Mouse (Mus musculus) layer of hippocampus, postnatal 10 days (tissue): Measurements from ENCODE around the gene Traf3ip2. TPM values are rescaled to one million over a fixed set of nuclear protein-coding genes. Genes with fewer than 3 reads are reported as not detected.

Experiments
- DNase-seq, 2 experiments: peaks; one replicate each; pipeline ENCODE4 v3.0.0; 2021; ENCODE audit warnings: low spot score in 2 of 2
- long read RNA-seq: library from polyadenylated mRNA; stranded (forward); transcript quantifications from one replicate; pipeline ENCODE4 v2.0.0, GENCODE M21; 2023
- total RNA-seq, 2 experiments: library from RNA; stranded (reverse); gene quantifications; 2 replicates each; pipeline ENCODE4 v1.2.3; 2021

Traf3ip2 gene
- total RNA-seq, result 1 to 10 TPM; 1.9 to 2.0 TPM
- long read RNA-seq, partial matches to known transcripts, result 0 of 2 reads
- long read RNA-seq, other reads (novel, unspliced or antisense), result 2 of 2 reads

- DNase-seq, result no peak
These were observed at the start of gene Traf3ip2 for GRCm38 (mm10) chr10:39612633-39612988. Traf3ip2 (plus strand) TSS chr10:39612934.

DNA sequence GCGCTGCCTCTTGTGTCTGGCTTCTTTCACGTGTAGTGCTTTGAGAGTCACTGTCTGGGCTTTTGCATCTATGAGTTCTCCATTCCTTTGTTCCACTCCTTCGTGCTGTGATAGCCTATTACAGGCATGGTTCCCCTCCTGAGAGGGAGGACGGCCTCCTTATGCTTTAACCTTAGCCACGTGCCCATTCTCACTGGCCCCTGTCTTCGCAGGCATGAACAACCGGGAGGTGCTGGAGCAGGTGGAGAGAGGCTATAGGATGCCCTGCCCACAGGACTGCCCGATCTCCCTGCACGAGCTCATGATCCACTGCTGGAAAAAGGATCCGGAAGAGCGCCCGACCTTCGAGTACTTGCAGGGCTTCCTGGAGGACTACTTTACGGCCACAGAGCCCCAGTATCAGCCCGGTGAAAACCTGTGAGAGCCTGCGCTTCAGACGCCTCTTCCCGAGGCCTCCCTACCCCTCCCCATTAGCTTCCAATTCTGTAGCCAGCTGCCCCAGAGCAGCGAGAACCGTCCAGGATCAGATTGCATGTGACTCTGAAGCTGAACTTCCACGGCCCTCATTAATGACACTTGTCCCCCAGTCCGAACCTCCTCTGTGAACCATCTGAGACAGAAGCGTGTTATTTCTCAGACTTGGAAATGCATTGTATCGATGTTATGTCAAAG lies 49.0 kb upstream of the Traf3ip2 start:
- DNase-seq, result no peak

DNA sequence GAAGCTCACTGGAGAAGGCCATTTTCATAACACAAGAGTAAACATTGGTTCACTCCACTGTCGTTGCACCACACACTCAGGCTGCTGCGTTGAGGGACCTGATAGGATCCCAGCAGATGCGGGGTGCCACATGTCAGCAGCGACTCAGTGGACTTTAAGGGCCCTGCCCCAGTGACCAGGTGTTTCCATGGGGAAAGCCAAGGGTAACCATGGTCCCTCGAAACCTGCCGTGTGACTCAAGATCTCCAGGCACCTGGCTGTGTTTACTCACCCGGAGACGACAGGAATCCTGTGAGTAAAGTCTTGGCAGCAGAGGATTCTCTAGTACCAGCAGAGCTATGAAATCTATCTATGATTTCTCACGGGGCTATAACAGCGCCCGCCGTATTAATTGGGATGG lies 45.8 kb upstream of the Traf3ip2 start:
- DNase-seq, result no peak

- no peak for DNase-seq
These were observed 43.7 kb upstream of the Traf3ip2 start for GRCm38 (mm10) chr10:39568991-39569390.

GRCm38 (mm10) chr10:39571011-39571410 lies 41.7 kb upstream of the Traf3ip2 start:
- no peak for DNase-seq

GRCm38 (mm10) chr10:39572050-39572671 lies 40.6 kb upstream of the Traf3ip2 start:
- DNase-seq, result no peak

DNA sequence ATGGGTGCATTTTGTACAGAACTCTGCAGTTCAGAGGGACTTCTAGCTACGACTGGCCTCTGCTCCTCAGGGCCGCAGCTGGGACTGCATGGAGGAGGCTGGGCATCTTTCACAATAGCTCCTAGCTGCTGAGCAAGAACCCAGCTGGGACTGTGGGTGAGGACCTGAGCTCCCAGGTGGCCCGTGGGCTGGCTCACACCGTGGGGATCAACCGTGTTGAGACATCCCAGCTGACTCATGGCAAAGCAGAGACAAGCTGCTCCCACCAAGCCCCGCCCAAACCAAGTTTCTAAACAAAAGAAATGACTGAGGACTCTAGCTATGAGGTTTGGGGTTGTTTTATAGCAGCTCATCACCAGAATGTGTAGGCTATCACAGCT lies 40.1 kb upstream of the Traf3ip2 start:
- DNase-seq, result no peak

GRCm38 (mm10) chr10:39576466-39576865 lies 36.3 kb upstream of the Traf3ip2 start:
- DNase-seq, result no peak

GRCm38 (mm10) chr10:39580477-39580876 lies 32.3 kb upstream of the Traf3ip2 start:
- no peak for DNase-seq

- no peak for DNase-seq
These were observed 30.3 kb upstream of the Traf3ip2 start for GRCm38 (mm10) chr10:39582385-39582784.

DNA sequence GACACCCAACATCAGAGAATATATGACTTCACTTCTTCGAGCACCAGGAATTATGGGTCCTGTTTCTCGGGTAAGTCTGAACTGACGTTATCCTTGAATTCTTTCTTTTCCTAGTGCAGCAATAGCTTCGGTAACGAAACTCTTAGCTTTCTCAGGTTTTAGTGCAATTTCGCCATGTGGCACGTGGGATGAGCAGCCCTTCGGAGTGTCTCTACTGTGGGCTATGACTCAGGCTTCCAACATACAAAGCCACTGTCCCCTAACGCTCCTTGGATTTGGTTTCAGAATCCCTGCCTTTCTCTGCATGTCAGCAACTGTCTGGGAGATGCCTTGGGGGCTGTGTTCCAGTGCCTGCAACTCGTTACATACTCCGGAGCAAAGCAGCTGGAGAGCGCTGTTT lies 29.0 kb upstream of the Traf3ip2 start:
- no peak for DNase-seq

DNA sequence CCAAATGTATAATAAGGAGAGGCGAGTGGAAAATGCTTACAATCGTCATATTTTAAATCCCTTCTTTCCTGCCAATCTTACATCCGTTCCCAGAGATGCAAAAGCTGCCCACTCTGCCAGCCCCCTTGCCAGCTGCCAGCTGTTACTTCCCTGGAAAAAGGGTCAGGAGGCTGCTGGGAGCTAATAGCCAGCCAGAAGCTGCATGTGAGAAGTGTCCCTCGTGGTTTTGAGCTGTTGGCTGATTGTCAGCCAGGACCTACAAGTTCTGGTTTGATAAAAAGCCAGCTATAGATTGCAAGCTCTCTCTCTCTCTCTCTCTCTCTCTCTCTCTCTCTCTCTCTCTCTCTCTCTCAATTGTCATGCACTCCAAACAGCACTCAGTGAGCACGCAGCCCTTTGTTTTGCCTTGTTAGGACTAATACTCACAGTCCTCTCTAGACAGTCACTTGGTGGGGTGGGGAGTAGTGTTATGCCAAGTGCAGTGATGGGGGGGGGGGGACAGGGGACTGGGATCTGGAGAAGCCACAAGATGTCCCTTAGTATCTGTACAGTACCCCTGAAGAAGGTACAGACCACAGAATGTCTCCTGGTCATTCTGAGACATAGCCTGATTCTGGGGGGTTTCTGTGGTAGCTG lies 25.3 kb upstream of the Traf3ip2 start:
- no peak for DNase-seq

DNA sequence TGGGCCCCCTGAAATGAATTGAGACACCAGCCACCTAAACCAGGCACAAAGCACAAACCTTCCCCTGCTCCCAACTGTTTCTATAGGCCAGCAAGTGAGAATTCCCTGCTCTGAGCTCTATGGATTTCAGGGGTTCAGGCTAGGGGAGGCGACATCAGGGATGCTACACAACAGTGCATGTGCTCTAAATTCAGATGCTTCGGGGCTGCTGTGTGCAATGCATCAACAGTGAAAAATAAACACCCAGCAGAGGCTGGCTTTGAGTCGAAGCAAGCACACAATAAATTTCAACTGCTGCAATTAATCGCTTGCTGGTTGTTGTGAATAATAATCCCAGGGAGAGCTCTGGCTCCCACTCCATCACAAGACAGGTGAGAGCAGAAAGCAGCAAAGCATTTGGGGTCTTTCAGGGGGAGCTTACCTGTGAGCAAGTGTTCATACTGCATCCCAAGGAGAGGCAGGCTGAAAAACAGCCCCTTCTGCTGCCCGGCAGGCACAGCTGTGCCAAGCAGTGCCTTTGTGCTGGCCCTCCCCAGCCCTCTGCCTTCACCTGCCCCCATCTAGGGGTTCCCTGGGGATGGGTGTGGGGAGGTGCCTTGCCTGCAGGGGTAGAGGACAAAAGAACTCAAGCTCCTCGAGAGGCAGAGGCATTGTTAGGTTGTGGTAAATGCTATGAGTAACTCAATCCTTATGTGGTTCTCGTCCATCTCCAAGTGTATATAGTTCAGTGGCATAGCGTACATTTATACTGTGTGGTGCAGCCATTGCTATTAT lies 24.6 kb upstream of the Traf3ip2 start:
- DNase-seq, result no peak

GRCm38 (mm10) chr10:39589765-39590546 lies 22.8 kb upstream of the Traf3ip2 start:
- no peak for DNase-seq

DNA sequence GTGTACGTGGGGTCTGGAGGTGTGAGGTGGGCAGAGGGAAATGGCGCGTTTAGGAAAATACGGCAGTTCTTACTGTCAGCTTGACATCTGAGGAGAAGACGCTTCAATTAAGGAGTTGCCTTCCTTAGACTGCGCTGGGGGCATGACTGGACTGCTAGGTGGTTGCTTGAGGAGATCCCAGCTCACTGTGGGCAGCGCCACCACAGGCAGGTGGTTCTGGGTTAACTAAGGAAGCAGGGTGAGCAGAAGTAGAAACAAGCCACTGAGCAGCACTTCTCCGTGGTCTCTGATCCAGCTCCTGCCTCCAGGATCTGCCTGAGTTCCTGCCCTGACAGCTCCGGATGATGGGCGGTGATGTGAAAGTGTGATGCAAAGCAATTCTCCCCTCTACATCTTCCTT lies 22.1 kb upstream of the Traf3ip2 start:
- no peak for DNase-seq

DNA sequence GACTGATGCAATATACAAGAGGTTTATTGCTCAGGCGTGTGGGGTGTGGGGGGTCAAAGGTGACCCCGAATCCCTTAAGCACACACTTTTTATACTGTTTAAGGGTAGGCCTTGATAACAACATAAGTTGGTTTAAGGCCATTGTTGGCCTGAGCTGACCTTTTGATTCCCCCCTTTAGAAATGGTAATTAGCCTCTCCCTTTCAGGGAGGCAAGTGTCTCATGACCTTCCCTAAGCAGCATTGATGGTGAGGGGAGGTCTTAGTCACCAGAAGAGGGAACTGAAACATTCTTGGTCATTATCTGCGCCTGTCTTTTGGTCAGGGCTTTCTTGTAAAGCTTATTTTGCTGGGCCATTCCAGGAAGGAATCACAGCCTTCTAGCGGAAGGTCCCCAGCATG lies 20.2 kb upstream of the Traf3ip2 start:
- no peak for DNase-seq

GRCm38 (mm10) chr10:39594716-39595115 lies 18.0 kb upstream of the Traf3ip2 start:
- DNase-seq, result no peak

- no peak for DNase-seq
These were observed 16.9 kb upstream of the Traf3ip2 start for GRCm38 (mm10) chr10:39595862-39596261.

DNA sequence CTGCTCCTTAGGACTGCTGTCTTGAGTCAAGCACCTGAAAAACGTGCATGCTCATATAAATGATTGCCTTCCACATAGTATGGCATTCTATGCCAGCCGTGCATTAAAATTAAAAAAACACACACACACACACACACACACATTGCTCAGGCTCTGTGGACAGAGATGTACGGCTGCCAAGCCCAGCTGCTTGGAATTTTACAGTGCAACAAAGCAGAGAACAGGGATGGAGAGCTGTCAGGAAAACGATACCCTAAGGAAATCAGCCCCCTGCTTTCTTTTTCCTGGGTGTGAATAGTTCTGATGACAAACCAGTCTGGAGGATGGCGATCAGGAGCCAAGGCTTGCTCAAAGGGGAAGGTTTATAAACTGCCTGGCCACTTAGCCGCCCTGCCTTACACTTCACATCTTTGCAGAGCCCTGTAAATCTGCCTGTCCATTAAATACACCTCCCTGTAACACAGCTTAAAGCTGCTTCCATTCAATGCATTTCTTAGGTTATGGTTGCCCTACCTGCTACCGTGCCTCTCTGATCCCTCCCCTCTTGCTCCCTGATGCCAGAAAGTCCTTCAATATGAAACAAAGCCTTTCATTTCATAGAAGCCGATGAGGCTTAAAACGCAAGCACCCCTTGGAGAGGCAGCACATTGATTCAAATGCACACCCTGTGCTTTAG lies 15.5 kb upstream of the Traf3ip2 start:
- no peak for DNase-seq

DNA sequence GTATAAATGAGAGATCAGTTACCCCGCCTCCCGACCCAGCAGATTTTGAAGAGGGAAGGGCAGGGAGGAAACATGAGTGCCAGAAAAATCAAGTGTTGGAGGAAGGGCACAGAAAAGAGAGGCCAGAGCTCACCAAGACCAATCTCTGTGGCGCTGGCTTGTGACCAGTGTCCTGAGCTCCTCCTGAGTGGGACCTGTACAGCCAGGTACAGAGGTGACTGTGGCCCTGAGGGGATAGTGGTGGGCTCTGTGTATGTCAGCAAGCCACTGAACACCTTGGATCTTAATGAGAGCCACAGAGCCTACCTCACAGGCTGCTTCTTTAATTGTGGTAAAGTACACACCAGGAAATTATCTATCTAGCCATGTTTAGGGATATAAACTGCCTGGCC lies 14.9 kb upstream of the Traf3ip2 start:
- DNase-seq, result no peak

- DNase-seq, result no peak
These were observed 13.1 kb upstream of the Traf3ip2 start for GRCm38 (mm10) chr10:39599601-39600000.
